Mouse (Mus musculus) testis, adult 2 months (tissue): ENCODE results near the gene Nxpe4.

ENCODE experiments used
- CTCF ChIP-seq: fragments of 200-500 bp; IDR thresholded peaks from 2 replicates; pipeline ENCODE4 v1.5.1; 2012; ENCODE audit warnings: low read depth, mild to moderate bottlenecking, inconsistent platforms, low read length, moderate library complexity; ENCODE audit not compliant: control insufficient read depth, insufficient read depth, insufficient replicate concordance
- POLR2A ChIP-seq: fragments of 200-500 bp; IDR thresholded peaks from 2 replicates; pipeline ENCODE4 v1.6.1; 2012; ENCODE audit warnings: low read depth, mild to moderate bottlenecking, inconsistent platforms, low read length, moderate library complexity; ENCODE audit not compliant: control insufficient read depth

DNA sequence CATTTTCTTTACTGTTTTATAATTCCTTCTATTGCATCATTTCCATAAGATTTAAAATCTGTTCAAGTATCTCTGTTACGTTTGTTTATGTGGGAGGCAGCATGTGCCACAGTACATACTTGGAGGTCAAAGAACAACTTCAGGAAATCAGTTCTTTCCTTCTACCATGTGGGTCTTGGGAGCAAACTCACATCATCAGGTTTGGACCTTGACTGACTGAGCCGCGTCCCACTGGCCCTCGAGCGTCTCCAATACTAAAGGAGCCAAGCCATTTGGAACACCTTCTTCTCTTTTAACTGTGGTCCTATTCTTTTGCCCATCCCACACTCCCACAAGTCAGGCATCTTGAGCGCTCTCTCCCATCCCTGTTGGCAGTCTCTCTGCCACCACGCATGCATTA lies 167.8 kb downstream of the Nxpe4 start:
- TF ChIP-seq POLR2A (no peak), CTCF (no peak)
